ENCODE assay signal across 8 mouse cellular contexts in genomic region chr7:19271238-19272172, GRCm38 (mm10). TPM values are rescaled to one million over a fixed set of nuclear protein-coding genes. Genes with fewer than 3 reads are reported as not detected.
DNase-seq lines count a peak whose midpoint lies in the region; ATAC-seq lines count a peak whose summit lies in the region.

TSS of gene Vasp (minus strand) at chr7:19271817.

- H3K9ac ChIP-seq in hindbrain, embryonic 15.5 days, result peak within 1 kb of the TSS; percentile 93

- peaks cover 24% of the 10 kb centered on the region for H3K4me1 ChIP-seq in hindbrain, embryonic 15.5 days (replicated peaks)

- peaks cover 5% of the 10 kb centered on the region; the same call in 1 of the 2 replicates for H3K27me3 ChIP-seq in hindbrain, embryonic 15.5 days

- no peaks in the 10 kb centered on the region for H3K9me3 ChIP-seq in hindbrain, embryonic 15.5 days

- no peaks in the 10 kb centered on the region for H3K36me3 ChIP-seq in hindbrain, embryonic 15.5 days

- peak within 1 kb of the TSS; percentile 88 for H3K27ac ChIP-seq in hindbrain, embryonic 15.5 days (replicated peaks)

- peak; percentile 72 for ATAC-seq in hindbrain, embryonic 15.5 days (ENCODE audit: low FRiP score, low read depth)

- WGBS in hindbrain, embryonic 15.5 days, result under 1% methylated on average over 60 of the region's 62 CpGs

- peak; percentile 92 for DNase-seq in ZHBTc4 (ENCODE audit: low read depth, low spot score)
- peak; percentile 38 to 63 for DNase-seq in cerebellum, postnatal 4 days (ENCODE audit: low spot score in 2 of 2)
- DNase-seq in gastrocnemius, adult 18-20 months (ENCODE audit: low spot score), result peak; percentile 86
- peak; percentile 71 for DNase-seq in left cerebral cortex, adult 11 months (ENCODE audit: low spot score)
- peak; percentile 88 to 91 for DNase-seq in lung, postnatal 4 days
- DNase-seq in retina, postnatal 1 day, result peak; percentile 90
- peak; percentile 85 to 87 for DNase-seq in urinary bladder, adult 18-20 months (ENCODE audit: low spot score in 2 of 2)

- H3K4me2 ChIP-seq in hindbrain, embryonic 15.5 days, result peak within 1 kb of the TSS; percentile 97

- H3K4me3 ChIP-seq in hindbrain, embryonic 15.5 days, result peak within 1 kb of the TSS; percentile 99

RNA-seq across cellular contexts. Expression of gene Vasp, which starts in this region (rescaled TPM):
- 10 to 100 TPM; 11.6 to 22.2 TPM for total RNA-seq in gastrocnemius, adult 18-20 months (2021)
- 41.5 and 42.1 TPM in 2 replicates for polyA plus RNA-seq in hindbrain, embryonic 15.5 days (2015; fragmentation: Nextera tagmentation; extraction: Ambion mirVana)

Comparison
In these comparisons a context has a peak if more than half of its experiments do, and no peak if none do; other contexts are left out.
1. Peak in every context shown above with its lines: DNase-seq, ATAC-seq, H3K4me3 ChIP-seq and H3K27ac ChIP-seq.